Mouse (Mus musculus) midbrain, embryonic 14.5 days (tissue): ENCODE data around the gene Svop. TPM values are rescaled to one million over a fixed set of nuclear protein-coding genes. Genes with fewer than 3 reads are reported as not detected.
A peak's percentile ranks its signal among the peaks of the same experiment; 100 is the strongest.

Source experiments
- ATAC-seq: fragments of 200-750 bp; cut with Nextera tagmentation; 2 replicates; pipeline ENCODE4 v1.8.0; 2017; ENCODE audit warnings: moderate number of reproducible peaks, moderate library complexity; ENCODE audit not compliant: low FRiP score, low TSS enrichment
- DNase-seq: peaks from one replicate; pipeline ENCODE4 v3.0.0-alpha.2; 2015
- H3K27ac ChIP-seq: fragments of 300-500 bp; sonication (generic); replicated peaks from 2 replicates; pipeline ENCODE4 v1.5.1; 2014; ENCODE audit warnings: mild to moderate bottlenecking, low read depth, low read length, moderate library complexity
- H3K27me3 ChIP-seq: fragments of 300-500 bp; sonication (generic); 2 replicates; pipeline ENCODE4 v1.6.1; 2014; ENCODE audit warnings: low read length, control low read depth, mixed read lengths; ENCODE audit not compliant: control insufficient read depth, insufficient read depth
- H3K36me3 ChIP-seq: fragments of 300-500 bp; sonication (generic); 2 replicates; pipeline ENCODE4 v1.6.1; 2014; ENCODE audit warnings: low read length, control low read depth; ENCODE audit not compliant: control insufficient read depth, insufficient read depth
- H3K4me1 ChIP-seq: fragments of 300-500 bp; sonication (generic); 2 replicates; pipeline ENCODE4 v1.6.1; 2014; ENCODE audit warnings: mild to moderate bottlenecking, antibody characterized with exemption, low read length, control low read depth; ENCODE audit not compliant: control insufficient read depth, insufficient read depth
- H3K4me2 ChIP-seq: fragments of 300-500 bp; sonication (generic); 2 replicates; pipeline ENCODE4 v1.6.1; 2014; ENCODE audit warnings: mild to moderate bottlenecking, low read length, moderate library complexity
- H3K4me3 ChIP-seq: fragments of 300-500 bp; sonication (generic); replicated peaks from 2 replicates; pipeline ENCODE4 v1.5.1; 2014; ENCODE audit warnings: low read depth, low read length
- H3K9ac ChIP-seq: fragments of 300-500 bp; sonication (generic); replicated peaks from 2 replicates; pipeline ENCODE4 v1.6.1; 2014; ENCODE audit warnings: mild to moderate bottlenecking, low read length, moderate library complexity
- H3K9me3 ChIP-seq: fragments of 300-500 bp; sonication (generic); 2 replicates; pipeline ENCODE4 v1.6.1; 2016; ENCODE audit warnings: low read length, control low read depth, mixed read lengths; ENCODE audit not compliant: control insufficient read depth
- WGBS: fragments of 180-500 bp; shearing (Covaris S2); extraction: QIAGEN DNeasy Blood & Tissue Kit; methylation state at CpG from one replicate; pipeline ENCODE4 v1.1.7; 2014; 5-methylcytosine and 5-hydroxymethylcytosine counted together
- polyA plus RNA-seq: library from polyadenylated mRNA; unstranded; fragments of >200 nt; fragmentation: Nextera tagmentation; extraction: Ambion mirVana; gene quantifications from 2 replicates; pipeline ENCODE4 v1.2.1, GENCODE M21; 2014

Gene Svop
- polyA plus RNA-seq, 1 experiment from 2014 or later = 88.8 TPM

DNA sequence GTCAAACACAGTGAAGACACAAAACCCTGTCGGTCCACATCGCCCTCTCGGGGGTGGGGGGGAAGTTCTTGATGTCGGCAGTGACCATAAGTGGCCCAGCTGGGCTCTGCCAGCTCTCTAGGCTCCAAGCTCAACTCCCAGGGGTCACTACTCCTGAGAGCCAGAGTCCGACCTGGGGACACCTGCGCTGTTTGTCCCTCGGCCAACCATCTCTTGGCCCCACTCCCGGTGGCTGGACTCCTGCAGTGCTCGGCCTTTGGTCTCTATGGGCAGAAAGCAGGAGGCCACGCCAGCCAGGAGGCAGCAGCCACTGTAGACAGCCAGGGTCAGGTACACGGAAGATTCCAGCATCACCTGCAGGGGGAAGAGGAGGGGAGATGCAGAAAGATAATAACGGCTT is 63.3 kb downstream of the Svop start:
- no peak overlapping the region for H3K4me3 ChIP-seq
- peaks cover 31% of the 10 kb centered on the region for H3K36me3 ChIP-seq
- H3K9me3 ChIP-seq = no peaks in the 10 kb centered on the region
- H3K4me1 ChIP-seq = peaks cover 4% of the 10 kb centered on the region; the same call in 1 of the 2 replicates
- H3K27ac ChIP-seq = no peak overlapping the region
- WGBS = 87% methylated on average over 12 of the region's 12 CpGs
- no peak for DNase-seq
- no peak overlapping the region for H3K9ac ChIP-seq
- H3K27me3 ChIP-seq = no peaks in the 10 kb centered on the region
- no peak overlapping the region for H3K4me2 ChIP-seq
- no peak for ATAC-seq

DNA sequence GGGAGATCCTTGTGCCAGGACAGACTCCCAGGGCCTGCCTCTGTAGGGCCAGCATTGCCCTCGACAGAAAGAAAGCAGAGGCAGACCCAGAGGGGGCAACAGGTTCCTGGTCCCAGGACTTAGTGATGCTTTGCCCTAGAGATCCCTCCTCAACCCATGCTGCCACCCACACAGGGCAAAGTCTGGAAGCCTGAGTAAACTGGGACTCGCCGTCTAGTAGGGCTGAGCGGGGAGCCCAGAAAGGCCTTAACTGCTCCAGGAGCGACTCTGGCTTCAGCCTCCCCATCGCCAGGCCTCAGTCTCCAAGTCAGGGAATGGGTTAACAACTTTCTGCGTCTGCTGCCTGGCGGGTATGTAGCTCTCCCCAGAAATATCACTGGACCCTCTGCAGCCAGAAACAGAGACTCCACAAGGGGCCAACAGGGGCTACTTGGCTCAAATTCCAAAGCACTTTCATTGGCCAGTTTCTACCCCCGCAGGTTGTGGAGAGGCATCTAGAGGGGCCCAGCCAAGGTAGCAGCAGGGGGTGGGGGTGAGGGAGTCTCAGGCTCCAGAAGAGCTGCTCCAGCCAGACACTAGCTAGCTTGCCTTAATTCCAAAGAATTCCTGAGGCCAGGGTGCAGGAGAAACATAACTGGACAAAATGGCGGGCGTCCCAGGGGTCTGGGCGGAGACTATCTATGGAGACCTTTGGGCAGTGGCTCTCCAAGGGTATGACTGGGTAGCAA is 64.0 kb downstream of the Svop start:
- 92% methylated on average over 12 of the region's 12 CpGs for WGBS
- H3K4me1 ChIP-seq = peaks cover 4% of the 10 kb centered on the region; the same call in 1 of the 2 replicates
- no peaks in the 10 kb centered on the region for H3K9me3 ChIP-seq
- H3K4me2 ChIP-seq = no peak overlapping the region
- no peaks in the 10 kb centered on the region for H3K27me3 ChIP-seq
- H3K9ac ChIP-seq = no peak overlapping the region
- DNase-seq (no peak), ATAC-seq (no peak)
- H3K4me3 ChIP-seq = no peak overlapping the region
- no peak overlapping the region for H3K27ac ChIP-seq
- peaks cover 27% of the 10 kb centered on the region for H3K36me3 ChIP-seq

DNA sequence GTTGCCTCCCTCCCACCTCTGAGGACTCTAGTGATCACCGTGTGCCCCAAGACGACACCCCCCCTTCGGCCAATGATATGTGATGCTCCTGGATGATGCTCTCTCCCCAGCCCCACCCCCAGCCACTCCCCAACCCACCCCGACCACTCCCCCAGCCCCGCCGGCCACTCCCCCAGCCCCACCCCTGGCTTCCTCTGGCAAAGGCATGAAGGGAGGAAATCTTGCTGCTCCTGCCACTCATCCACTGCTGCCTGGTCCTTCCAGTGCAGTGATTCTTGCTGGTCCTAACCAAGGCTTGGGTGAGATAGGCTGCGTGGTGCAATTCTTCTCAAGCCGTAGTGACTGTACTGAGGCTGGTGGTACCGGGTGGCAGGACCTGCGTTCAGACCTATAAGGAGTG is 66.5 kb downstream of the Svop start:
- Histone ChIP-seq H3K4me2 (no peak overlapping the region), H3K9me3 (no peaks in the 10 kb centered on the region), H3K4me1 (peaks cover 4% of the 10 kb centered on the region; the same call in 1 of the 2 replicates), H3K27me3 (no peaks in the 10 kb centered on the region), H3K27ac (no peak overlapping the region), H3K9ac (no peak overlapping the region), H3K36me3 (peaks cover 17% of the 10 kb centered on the region), H3K4me3 (no peak overlapping the region)
- no peak; the same call in 1 of the 2 replicates for ATAC-seq
- WGBS = 12% methylated on average over 10 of the region's 10 CpGs
- DNase-seq = peak; percentile 31

DNA sequence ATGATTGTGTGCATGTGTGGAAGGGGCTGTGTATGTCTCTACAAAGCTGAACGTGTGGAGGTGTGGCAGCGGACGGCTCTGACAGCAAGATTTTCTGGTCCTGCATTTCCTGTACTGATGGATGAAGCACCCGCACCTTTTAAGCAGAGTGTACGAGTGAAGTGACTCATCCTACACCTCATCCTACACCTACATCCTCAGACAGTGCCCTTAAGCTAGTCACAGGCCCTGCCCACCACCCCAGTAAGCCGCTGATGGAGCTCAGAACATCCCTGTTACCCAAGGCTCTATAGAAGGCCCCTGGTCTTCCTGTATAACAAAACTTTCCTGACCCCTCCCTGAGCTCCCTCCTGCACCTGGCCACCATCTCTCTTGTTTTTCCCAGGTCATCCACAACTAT is 67.0 kb downstream of the Svop start:
- H3K4me3 ChIP-seq = no peak overlapping the region
- no peak for DNase-seq
- no peaks in the 10 kb centered on the region for H3K9me3 ChIP-seq
- H3K27ac ChIP-seq = no peak overlapping the region
- H3K4me2 ChIP-seq = no peak overlapping the region
- H3K4me1 ChIP-seq = peaks cover 4% of the 10 kb centered on the region; the same call in 1 of the 2 replicates
- ATAC-seq = no peak
- 60% methylated on average over 6 of the region's 6 CpGs for WGBS
- H3K27me3 ChIP-seq = no peaks in the 10 kb centered on the region
- peaks cover 12% of the 10 kb centered on the region for H3K36me3 ChIP-seq
- no peak overlapping the region for H3K9ac ChIP-seq

DNA sequence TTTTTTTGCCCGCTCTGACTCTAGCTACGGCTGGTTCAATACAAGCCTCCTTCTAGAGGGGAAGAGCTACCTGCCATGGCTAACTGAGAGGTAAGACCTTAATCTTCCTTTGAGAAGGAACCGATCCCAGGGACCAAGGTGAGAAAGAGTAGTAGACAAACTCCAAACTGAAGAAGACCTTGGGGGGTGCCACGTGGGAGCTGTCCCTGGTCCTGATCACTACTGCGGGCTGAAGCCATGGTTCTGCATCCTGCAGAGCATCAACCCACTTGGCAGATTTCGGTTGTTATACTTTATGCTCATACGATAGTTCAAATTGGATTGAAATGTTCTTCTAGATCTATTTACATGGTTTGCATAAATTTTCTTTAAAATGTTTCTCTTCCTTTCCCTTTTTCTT is 76.2 kb downstream of the Svop start:
- no peaks in the 10 kb centered on the region for H3K36me3 ChIP-seq
- DNase-seq (no peak), ATAC-seq (no peak)
- no peaks in the 10 kb centered on the region for H3K27me3 ChIP-seq
- no peak overlapping the region for H3K27ac ChIP-seq
- no peak overlapping the region for H3K4me3 ChIP-seq
- no peaks in the 10 kb centered on the region for H3K4me1 ChIP-seq
- no peak overlapping the region for H3K9ac ChIP-seq
- H3K9me3 ChIP-seq = no peaks in the 10 kb centered on the region
- no peak overlapping the region for H3K4me2 ChIP-seq
- 73% methylated on average over 7 of the region's 7 CpGs for WGBS

DNA sequence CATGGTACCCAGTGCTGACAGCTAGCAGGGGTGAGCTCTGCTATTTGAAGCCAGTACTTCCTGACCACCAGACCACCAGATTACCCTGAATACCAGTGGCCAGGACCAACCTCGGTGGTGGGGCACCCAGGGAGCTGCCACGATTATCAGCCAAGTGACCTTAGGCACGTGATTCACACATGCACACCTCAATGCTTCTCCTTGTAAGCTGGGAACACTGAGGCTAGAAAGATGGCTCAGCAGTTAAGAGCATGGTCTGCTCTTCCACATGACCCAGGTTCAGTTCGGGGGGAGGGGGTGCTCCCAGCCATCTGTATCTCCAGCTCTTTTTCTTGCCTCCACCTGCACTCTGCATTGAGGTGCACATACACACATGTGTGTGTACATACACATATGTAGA is 82.3 kb downstream of the Svop start:
- Histone ChIP-seq H3K36me3 (no peaks in the 10 kb centered on the region), H3K4me1 (no peaks in the 10 kb centered on the region), H3K9me3 (no peaks in the 10 kb centered on the region), H3K4me2 (no peak overlapping the region), H3K9ac (no peak overlapping the region), H3K27me3 (no peaks in the 10 kb centered on the region), H3K27ac (no peak overlapping the region), H3K4me3 (no peak overlapping the region)
- WGBS = 76% methylated on average over 4 of the region's 4 CpGs
- DNase-seq (no peak), ATAC-seq (no peak)

DNA sequence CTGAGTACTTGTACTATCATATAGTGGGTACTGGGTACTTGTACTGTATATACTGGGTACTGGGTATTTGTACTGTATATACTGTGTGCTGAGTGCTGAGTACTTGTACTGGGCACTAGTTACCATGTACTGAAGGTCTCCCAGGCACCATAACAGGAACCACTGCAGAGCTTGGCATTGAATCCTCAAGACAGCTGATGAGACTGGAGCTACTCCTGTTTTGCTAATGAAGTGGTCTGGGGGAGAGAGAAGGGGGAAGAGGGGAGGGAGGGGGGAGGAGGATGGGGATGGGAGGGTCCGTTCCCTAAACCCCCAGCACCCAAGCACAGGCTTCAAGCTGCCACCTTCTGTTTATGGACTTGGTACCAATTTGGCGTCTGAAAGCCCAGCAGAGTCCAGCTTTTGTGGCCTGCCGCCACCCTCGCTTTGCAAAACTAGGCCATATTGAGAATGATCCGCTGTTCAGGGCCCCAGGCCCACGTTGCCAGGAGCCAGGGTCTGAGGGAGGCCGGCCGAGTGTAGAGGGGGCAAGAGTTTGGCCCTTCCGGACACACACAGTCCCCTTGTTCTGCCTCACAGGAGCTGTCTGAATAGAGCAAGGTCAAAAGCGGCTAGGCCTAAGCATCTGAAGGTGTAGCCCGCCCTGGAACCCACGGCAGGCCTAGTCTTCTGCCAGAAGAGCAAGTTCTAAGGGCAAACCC is 83.5 kb downstream of the Svop start:
- Histone ChIP-seq H3K36me3 (no peaks in the 10 kb centered on the region), H3K4me1 (no peaks in the 10 kb centered on the region), H3K9ac (no peak overlapping the region), H3K9me3 (no peaks in the 10 kb centered on the region), H3K27me3 (no peaks in the 10 kb centered on the region), H3K4me3 (no peak overlapping the region), H3K27ac (no peak overlapping the region), H3K4me2 (no peak overlapping the region)
- 75% methylated on average over 12 of the region's 12 CpGs for WGBS
- no peak for ATAC-seq
- DNase-seq = no peak

DNA sequence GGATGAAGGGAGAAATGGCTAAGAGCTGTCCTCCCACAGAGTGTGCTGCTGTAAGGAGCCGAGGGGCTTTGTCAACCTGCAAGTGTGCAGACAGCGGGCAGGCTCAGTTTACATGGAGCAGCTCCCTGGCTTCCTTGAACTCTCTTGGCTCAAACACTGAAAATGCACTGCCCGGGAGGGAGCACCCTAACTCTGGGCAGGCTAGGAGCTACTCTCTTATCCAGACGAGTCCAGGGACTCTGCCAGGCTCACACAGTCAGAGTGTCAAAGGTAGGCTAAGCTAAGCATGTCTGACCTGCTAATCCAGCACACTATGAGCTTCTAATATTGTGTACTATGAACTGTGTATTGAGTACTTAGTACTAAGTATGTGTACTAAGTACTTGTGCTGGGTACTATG is 84.4 kb downstream of the Svop start:
- whole genome bisulfite sequencing = 80% methylated on average over 4 of the region's 4 CpGs
- Histone ChIP-seq H3K27me3 (no peaks in the 10 kb centered on the region), H3K27ac (no peak overlapping the region), H3K9me3 (no peaks in the 10 kb centered on the region), H3K36me3 (no peaks in the 10 kb centered on the region), H3K4me1 (no peaks in the 10 kb centered on the region), H3K4me2 (no peak overlapping the region), H3K9ac (no peak overlapping the region), H3K4me3 (no peak overlapping the region)
- ATAC-seq (no peak), DNase-seq (no peak)

DNA sequence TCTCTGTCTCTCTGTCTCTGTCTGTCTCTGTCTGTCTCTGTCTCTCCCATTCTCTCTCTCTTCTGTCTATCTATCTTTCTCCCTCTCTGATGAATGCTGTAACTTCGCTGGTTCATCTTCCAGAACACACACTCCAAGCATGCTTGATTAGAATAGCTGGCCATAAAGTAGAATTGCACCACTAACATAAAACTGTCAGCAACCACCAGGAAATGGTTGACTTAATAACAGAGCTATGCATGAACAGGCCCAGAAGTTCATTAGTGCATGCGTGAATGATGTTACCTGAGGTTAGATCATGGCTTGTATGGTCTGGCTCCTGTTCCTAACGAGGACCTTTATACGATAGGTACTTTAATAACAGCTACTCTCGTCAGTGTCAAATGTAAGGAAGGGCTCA is 86.3 kb downstream of the Svop start:
- no peak for ATAC-seq

More for the DNA sequence above, 86.3 kb downstream of the Svop start:
- no peak overlapping the region for H3K4me2 ChIP-seq
- 84% methylated on average over 5 of the region's 5 CpGs for WGBS
- no peaks in the 10 kb centered on the region for H3K9me3 ChIP-seq
- no peaks in the 10 kb centered on the region for H3K4me1 ChIP-seq
- no peaks in the 10 kb centered on the region for H3K27me3 ChIP-seq
- H3K4me3 ChIP-seq = no peak overlapping the region
- H3K9ac ChIP-seq = no peak overlapping the region
- no peak for DNase-seq
- no peak overlapping the region for H3K27ac ChIP-seq
- no peaks in the 10 kb centered on the region for H3K36me3 ChIP-seq
